Mouse (Mus musculus) C2C12 (cell line): Measurements from ENCODE around the gene Sgta.

Source experiments
- CTCF ChIP-seq: IDR thresholded peaks from one replicate; pipeline ENCODE4 v1.5.1; 2011; ENCODE audit not compliant: control insufficient read depth, insufficient read depth, insufficient read length
- MYOG ChIP-seq: IDR thresholded peaks from one replicate; pipeline ENCODE4 v1.6.1; 2011; ENCODE audit not compliant: control insufficient read depth, insufficient read length; ENCODE audit errors: extremely low read depth
- USF1 ChIP-seq: IDR thresholded peaks from one replicate; pipeline ENCODE4 v1.6.1; 2011; ENCODE audit warnings: low read depth, mild to moderate bottlenecking, control low read depth, moderate library complexity

GRCm38 (mm10) chr10:81087021-81087420 is 27.0 kb upstream of the Sgta start:
- TF ChIP-seq MYOG (no peak), CTCF (peak; percentile 11), USF1 (no peak)
